Mouse (Mus musculus) ES-CJ7 (cell line): Measurements from ENCODE around the gene Lnpk.

Experiments used
- DNase-seq: peaks from one replicate; pipeline ENCODE4 v3.0.0; 2011; ENCODE audit warnings: low read depth, low spot score

Lnpk gene

DNA sequence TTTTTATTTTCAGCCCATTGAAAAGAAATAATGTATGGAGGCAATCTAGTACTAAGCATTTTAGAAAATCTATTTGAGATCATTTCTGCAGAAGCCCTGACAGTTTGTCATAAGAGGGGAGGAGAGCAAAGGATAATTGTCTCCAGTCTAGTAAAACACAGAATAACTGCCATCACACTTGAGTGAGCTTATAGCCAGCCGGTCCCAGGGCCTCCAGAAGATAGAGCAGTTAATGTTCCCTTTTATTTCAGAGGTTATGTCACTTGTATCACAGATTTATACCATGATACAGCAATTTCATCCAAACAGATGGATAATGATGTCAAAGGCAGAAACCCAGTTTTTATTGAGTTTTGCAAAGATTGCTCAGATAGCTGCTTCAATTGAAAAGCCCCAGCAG is 89.0 kb downstream of the Lnpk start:
- DNase-seq: no peak

DNA sequence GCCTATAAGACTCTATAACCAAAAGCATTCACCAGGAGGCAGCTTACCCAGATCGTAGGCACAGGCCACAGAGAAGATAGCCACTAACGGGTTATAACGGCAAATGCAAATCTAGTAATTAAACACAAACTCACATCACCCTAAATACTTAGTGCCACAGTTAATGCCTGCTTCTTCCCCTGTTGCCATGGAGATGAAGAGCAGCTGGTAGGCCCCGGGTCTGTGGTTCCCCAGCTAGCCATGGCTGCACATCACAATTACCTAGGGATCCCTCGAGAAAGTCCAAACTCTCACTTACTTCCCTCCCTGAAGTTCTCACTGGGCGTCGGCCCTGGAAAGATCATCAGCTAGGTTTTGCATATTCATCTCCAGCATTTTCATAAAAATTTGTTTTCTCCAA is 90.8 kb downstream of the Lnpk start:
- no peak for DNase-seq

GRCm38 (mm10) chr2:74482651-74483050 is 96.6 kb downstream of the Lnpk start:
- no peak for DNase-seq

- no peak for DNase-seq
Observed at GRCm38 (mm10) chr2:74482086-74482485, 97.1 kb downstream of the Lnpk start.
